Mouse (Mus musculus) layer of hippocampus, adult 2 months (tissue): Measurements from ENCODE around the gene Atg2b. TPM values are rescaled to one million over a fixed set of nuclear protein-coding genes. Genes with fewer than 3 reads are reported as not detected.
A peak's percentile ranks its signal among the peaks of the same experiment; 100 is the strongest.

Experiments used
- DNase-seq, 2 experiments: peaks; one replicate each; pipeline ENCODE4 v3.0.0; 2022; ENCODE audit warnings: low spot score in 2 of 2
- H3K27ac ChIP-seq: fragments of 200-600 bp; 2 replicates; pipeline ENCODE4 v1.8.1; 2022
- H3K4me3 ChIP-seq: fragments of 200-600 bp; 2 replicates; pipeline ENCODE4 v1.8.1; 2022; ENCODE audit warnings: mild to moderate bottlenecking
- CTCF ChIP-seq: fragments of 200-600 bp; conservative IDR thresholded peaks from 2 replicates; pipeline ENCODE4 v1.8.1; 2022; ENCODE audit warnings: antibody characterized with exemption, mild to moderate bottlenecking, moderate library complexity
- total RNA-seq, 2 experiments: library from RNA; stranded (reverse); gene quantifications; 2 replicates each; pipeline ENCODE4 v1.2.3; 2021

The Atg2b gene
- total RNA-seq, 2 experiments from 2014 or later = 44.2 to 47.7 TPM

GRCm38 (mm10) chr12:105700433-105700832 lies 15.4 kb upstream of the Atg2b start:
- DNase-seq = no peak
- Histone ChIP-seq H3K4me3 (no peak overlapping the region), H3K27ac (no peak overlapping the region)
- TF ChIP-seq CTCF = no peak

GRCm38 (mm10) chr12:105697104-105697780 lies 12.2 kb upstream of the Atg2b start:
- DNase-seq = no peak
- no peak overlapping the region for H3K4me3 ChIP-seq
- H3K27ac ChIP-seq = no peak overlapping the region
- TF ChIP-seq CTCF = no peak

GRCm38 (mm10) chr12:105695848-105696247 lies 10.8 kb upstream of the Atg2b start:
- no peak overlapping the region for H3K4me3 ChIP-seq
- no peak for DNase-seq
- no peak overlapping the region for H3K27ac ChIP-seq
- no peak for TF ChIP-seq CTCF

- TF ChIP-seq CTCF = no peak
- no peak for DNase-seq
- Histone ChIP-seq H3K27ac (no peak overlapping the region), H3K4me3 (no peak overlapping the region)
Measured at GRCm38 (mm10) chr12:105694021-105694420, 9.0 kb upstream of the Atg2b start.

- no peak for DNase-seq
- Histone ChIP-seq H3K4me3 (no peak overlapping the region), H3K27ac (no peak overlapping the region)
- TF ChIP-seq CTCF = no peak
Measured at GRCm38 (mm10) chr12:105689435-105689834, 4.4 kb upstream of the Atg2b start.

GRCm38 (mm10) chr12:105688546-105688945 lies 3.5 kb upstream of the Atg2b start:
- Histone ChIP-seq H3K4me3 (no peak overlapping the region), H3K27ac (no peak overlapping the region)
- no peak for TF ChIP-seq CTCF
- no peak for DNase-seq

GRCm38 (mm10) chr12:105687416-105687815 lies 2.4 kb upstream of the Atg2b start:
- no peak for TF ChIP-seq CTCF
- H3K4me3 ChIP-seq = no peak overlapping the region
- H3K27ac ChIP-seq = no peak overlapping the region
- no peak for DNase-seq

GRCm38 (mm10) chr12:105686791-105687190 lies 1.8 kb upstream of the Atg2b start:
- H3K4me3 ChIP-seq = no peak overlapping the region
- DNase-seq = no peak
- H3K27ac ChIP-seq = no peak overlapping the region
- no peak for TF ChIP-seq CTCF

- TF ChIP-seq CTCF = no peak
- H3K27ac ChIP-seq = peak within 1 kb of the TSS; percentile 94
- peak within 1 kb of the TSS; percentile 97 for H3K4me3 ChIP-seq
- peak in 1 of 2 experiments; percentile 21 for DNase-seq
Measured at GRCm38 (mm10) chr12:105683933-105684901, 794 bp downstream of the Atg2b start, which contains the start of gene Gskip. Gskip (plus strand) TSS chr12:105684829.

- no peak for TF ChIP-seq CTCF
- H3K27ac ChIP-seq = no peak overlapping the region
- no peak overlapping the region for H3K4me3 ChIP-seq
- DNase-seq = no peak
Measured at GRCm38 (mm10) chr12:105678762-105679161, 6.2 kb downstream of the Atg2b start.

- TF ChIP-seq CTCF = no peak
- H3K27ac ChIP-seq = no peak overlapping the region
- no peak overlapping the region for H3K4me3 ChIP-seq
Measured at GRCm38 (mm10) chr12:105678211-105678610, 6.8 kb downstream of the Atg2b start.

GRCm38 (mm10) chr12:105676274-105676673 lies 8.7 kb downstream of the Atg2b start:
- Histone ChIP-seq H3K27ac (no peak overlapping the region), H3K4me3 (no peak overlapping the region)
- no peak for DNase-seq
- TF ChIP-seq CTCF = no peak

More at GRCm38 (mm10) chr12:105678211-105678610, 6.8 kb downstream of the Atg2b start:
- no peak for DNase-seq

GRCm38 (mm10) chr12:105655850-105656249 lies 29.2 kb downstream of the Atg2b start:
- Histone ChIP-seq H3K4me3 (no peak overlapping the region), H3K27ac (no peak overlapping the region)
- no peak for DNase-seq
- no peak for TF ChIP-seq CTCF
